In the genomic region with DNA sequence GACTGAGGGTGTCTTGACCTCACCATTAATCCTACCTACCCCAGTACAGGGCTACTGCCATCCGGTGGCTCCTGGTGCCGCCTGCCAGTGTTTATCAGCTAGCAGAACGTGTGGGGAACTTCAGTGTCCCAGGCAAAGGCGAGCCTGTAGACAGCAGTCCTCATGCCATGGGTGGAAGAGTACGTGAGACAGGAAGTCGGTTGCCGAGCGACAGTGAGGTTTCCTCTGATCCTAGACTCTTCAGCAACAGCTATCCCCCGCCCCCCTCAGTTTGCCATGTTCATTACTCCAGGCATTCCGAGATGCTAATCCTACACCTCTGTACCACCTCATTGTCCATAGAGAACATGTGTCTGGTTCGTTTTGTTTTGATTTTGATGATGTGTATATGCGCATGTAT, we compare ENCODE assay signal across 15 mouse cellular contexts. TPM values are rescaled to one million over a fixed set of nuclear protein-coding genes. Genes with fewer than 3 reads are reported as not detected.
DNase-seq lines count a peak whose midpoint lies in the region; ATAC-seq and TF ChIP-seq lines count a peak whose summit lies in the region.
"Had no signal": no experiment of that assay in that cellular context is flagged by ENCODE, and none has a peak within 500 bp of the region (broad histone marks: within the 10 kb centered on the region; RNA-seq: fewer than 3 reads in every experiment).

No protein-coding gene starts in this region.

- peak; percentile 1; the same call in 1 of the 2 replicates for TF ChIP-seq CTCF in heart, postnatal 0 days (IDR thresholded peaks at IDR 0.05; ENCODE audit: low read depth)
- TF ChIP-seq CTCF in midbrain, postnatal 0 days (IDR thresholded peaks at IDR 0.05): 0 out of 2 replicates have a peak, but pooled peaks have one; percentile 1

- peak overlapping the region; percentile 29; the same call in 1 of the 2 replicates for H3K4me2 ChIP-seq in heart, postnatal 0 days (ENCODE audit: low read depth, low read length)
- H3K4me2 ChIP-seq in midbrain, postnatal 0 days (ENCODE audit: low read depth, low read length, poor library complexity, severe bottlenecking): no peak overlapping the region
- no peak overlapping the region for H3K4me2 ChIP-seq in midbrain, embryonic 13.5 days (replicated peaks)

- peaks cover 69% of the 10 kb centered on the region for H3K4me1 ChIP-seq in heart, postnatal 0 days (ENCODE audit: control insufficient read depth, insufficient read depth)
- H3K4me1 ChIP-seq in midbrain, postnatal 0 days (ENCODE audit: insufficient read depth, low read length): peaks cover 12% of the 10 kb centered on the region
- peaks cover 93% of the 10 kb centered on the region for H3K4me1 ChIP-seq in midbrain, embryonic 13.5 days (replicated peaks)

- no peak for DNase-seq in heart, postnatal 0 days (ENCODE audit: low spot score)
- DNase-seq in heart, postnatal 4 days: no peak
- no peak for DNase-seq in midbrain, postnatal 0 days (ENCODE audit: low spot score)
- DNase-seq in naive thymus-derived CD4-positive, alpha-beta T cell, adult 2 months (ENCODE audit: low read depth): peak; percentile 67
- no peak for DNase-seq in cerebellum, adult 18-20 months
- DNase-seq in spleen, adult 18-20 months: no peak
- DNase-seq: adrenal gland, postnatal 14 days; heart, adult 11 months; kidney, adult 9 months; left cerebral cortex, postnatal 4 days; right cerebral cortex, postnatal 25 days had no signal

- H3K9ac ChIP-seq in heart, postnatal 0 days (replicated peaks; ENCODE audit: low read depth, low read length): no peak overlapping the region
- H3K9ac ChIP-seq in midbrain, postnatal 0 days (replicated peaks; ENCODE audit: low read length, poor library complexity, severe bottlenecking): no peak overlapping the region
- no peak overlapping the region for H3K9ac ChIP-seq in midbrain, embryonic 13.5 days (replicated peaks)

- H3K27ac ChIP-seq in heart, postnatal 0 days (ENCODE audit: low read depth): peak overlapping the region; percentile 18; the same call in 1 of the 2 replicates
- no peak overlapping the region for H3K27ac ChIP-seq in midbrain, postnatal 0 days (ENCODE audit: low read depth, low read length)
- no peak overlapping the region for H3K27ac ChIP-seq in midbrain, embryonic 13.5 days

- H3K9me3 ChIP-seq in heart, postnatal 0 days (replicated peaks; ENCODE audit: control insufficient read depth, low read length): no peaks in the 10 kb centered on the region
- no peaks in the 10 kb centered on the region for H3K9me3 ChIP-seq in midbrain, postnatal 0 days (ENCODE audit: low read length)
- H3K9me3 ChIP-seq in midbrain, embryonic 13.5 days: no peaks in the 10 kb centered on the region
- H3K9me3 ChIP-seq: hindbrain, embryonic 10.5 days had no signal

- H3K27me3 ChIP-seq in heart, postnatal 0 days (ENCODE audit: control insufficient read depth, insufficient read depth, low read length): no peaks in the 10 kb centered on the region
- H3K27me3 ChIP-seq in midbrain, postnatal 0 days (ENCODE audit: insufficient read depth, low read length): no peaks in the 10 kb centered on the region; the same call in 1 of the 2 replicates
- H3K27me3 ChIP-seq in midbrain, embryonic 13.5 days: no peaks in the 10 kb centered on the region

- no peak overlapping the region for H3K4me3 ChIP-seq in heart, postnatal 0 days (ENCODE audit: low read depth, low read length)
- H3K4me3 ChIP-seq in midbrain, postnatal 0 days (ENCODE audit: low read depth, low read length): no peak overlapping the region
- no peak overlapping the region for H3K4me3 ChIP-seq in midbrain, embryonic 13.5 days (replicated peaks)
- H3K4me3 ChIP-seq: erythroblast, embryonic 14.5 days; hindbrain, embryonic 10.5 days had no signal

- no peaks in the 10 kb centered on the region for H3K36me3 ChIP-seq in heart, postnatal 0 days (replicated peaks; ENCODE audit: control insufficient read depth, insufficient read depth, low read length)
- no peaks in the 10 kb centered on the region for H3K36me3 ChIP-seq in midbrain, postnatal 0 days (ENCODE audit: insufficient read depth, low read length)
- no peaks in the 10 kb centered on the region for H3K36me3 ChIP-seq in midbrain, embryonic 13.5 days

- ATAC-seq in heart, postnatal 0 days (ENCODE audit: insufficient read depth, low read depth): no peak
- no peak for ATAC-seq in midbrain, postnatal 0 days (ENCODE audit: low FRiP score)
- ATAC-seq in midbrain, embryonic 13.5 days: no peak
- ATAC-seq in common myeloid progenitor, adult 5-6 weeks (replicated peaks; ENCODE audit: low read depth, poor library complexity, severe bottlenecking): peak; percentile 62

- 37% methylated on average over 12 of the region's 12 CpGs for WGBS in heart, postnatal 0 days
- 58% methylated on average over 12 of the region's 12 CpGs for WGBS in midbrain, postnatal 0 days
- WGBS in midbrain, embryonic 13.5 days: 70% methylated on average over 12 of the region's 12 CpGs

- TF ChIP-seq EP300 in heart, postnatal 0 days (IDR thresholded peaks at IDR 0.05; ENCODE audit: low read depth): no peak

RNA-seq across cellular contexts. Expression of gene Galnt2, which starts 29.2 kb away (rescaled TPM):
- total RNA-seq in heart, postnatal 0 days (2014; rRNA removed; ENCODE audit: low replicate concordance): 30.0 and 35.4 TPM in 2 replicates
- 24.6 and 30.3 TPM in 2 replicates for polyA plus RNA-seq in heart, postnatal 0 days (2015; fragmentation: Nextera tagmentation; extraction: Ambion mirVana)
- total RNA-seq in heart, postnatal 4 days (2021): 10 to 100 TPM; 47.2 to 52.9 TPM
- 51.3 and 80.9 TPM in 2 replicates for total RNA-seq in midbrain, postnatal 0 days (2014; rRNA removed)
- 65.4 and 66.4 TPM in 2 replicates for polyA plus RNA-seq in midbrain, postnatal 0 days (2015; fragmentation: Nextera tagmentation; extraction: Ambion mirVana)
- polyA plus RNA-seq in midbrain, embryonic 13.5 days (2015; fragmentation: Nextera tagmentation; extraction: Ambion mirVana): 47.2 and 53.5 TPM in 2 replicates
- 10.1 and 31.0 TPM in 2 replicates for total RNA-seq in common myeloid progenitor, adult 5-6 weeks (2017)
